Mouse (Mus musculus): Measurements from ENCODE around the gene Tmem211.

DNA sequence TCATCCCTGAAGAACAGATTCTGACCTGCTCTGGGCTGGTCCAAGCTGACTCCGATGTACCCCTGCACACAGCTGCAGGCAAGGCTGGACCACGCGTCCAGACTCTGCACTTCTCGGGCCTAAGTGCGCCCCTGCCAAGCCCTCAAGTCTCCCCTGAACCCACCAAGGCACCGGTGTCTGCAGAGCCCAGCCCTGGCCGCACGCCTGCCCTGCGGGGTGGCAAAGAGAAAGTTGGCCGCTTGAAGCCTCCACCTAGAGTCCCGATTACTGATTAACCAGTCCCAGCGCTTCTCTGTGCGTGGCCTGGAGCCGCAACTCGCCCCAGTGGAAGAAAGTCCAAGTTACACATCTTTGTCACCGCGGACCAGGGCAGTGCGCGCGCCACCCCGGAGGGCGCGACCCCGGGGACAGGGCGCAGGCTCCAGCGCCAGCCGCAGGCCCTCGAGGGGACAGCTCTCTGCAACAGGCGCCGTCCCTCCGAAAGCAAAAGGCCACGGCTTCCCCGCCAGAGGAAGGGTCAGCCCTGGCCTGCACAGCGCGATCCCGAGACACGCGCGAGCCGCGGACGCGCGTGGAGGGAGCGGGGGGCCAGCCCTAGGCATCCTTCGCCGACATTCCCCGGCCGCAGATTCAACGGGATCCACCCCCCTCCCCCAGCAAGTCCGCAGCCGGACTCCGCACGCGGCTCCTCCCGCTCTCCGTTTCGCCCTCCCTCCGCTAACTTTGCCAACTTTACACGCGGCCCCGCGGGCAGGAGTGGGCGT, 6.1 kb upstream of the Tmem211 start:
- TF ChIP-seq CTCF (IDR thresholded peaks at IDR 0.05; ENCODE audit: low read depth) (no peak), EP300 (IDR thresholded peaks at IDR 0.05; ENCODE audit: low read depth) (no peak)

Measured in heart, postnatal 0 days (tissue).